Mouse (Mus musculus): ENCODE data around the gene Herpud1. TPM values are rescaled to one million over a fixed set of nuclear protein-coding genes. Genes with fewer than 3 reads are reported as not detected.
A peak's percentile ranks its signal among the peaks of the same experiment; 100 is the strongest.

Gene Herpud1
- total and polyA plus RNA-seq, 3 experiments = 124 to 257 (median 206) TPM

DNA sequence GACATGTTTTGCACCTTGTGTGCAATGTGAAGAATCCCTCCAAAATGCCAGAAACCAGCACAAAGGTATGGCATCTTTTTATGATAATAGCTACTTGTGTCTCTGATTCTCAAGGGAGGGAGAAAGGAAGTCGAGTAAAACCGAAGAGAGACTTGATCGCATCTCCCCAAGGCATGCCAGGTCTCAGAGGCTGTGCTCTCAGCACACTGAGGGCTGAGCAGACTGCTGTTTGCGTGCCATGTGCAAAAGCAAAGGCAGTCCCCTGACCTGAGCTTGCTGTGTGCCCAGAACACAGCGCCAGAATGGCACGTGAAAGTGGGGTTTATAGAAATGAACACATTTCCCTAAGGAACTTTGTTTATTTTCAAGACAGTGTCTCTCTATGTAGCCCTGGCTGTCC lies 3.3 kb downstream of the Herpud1 start:
- TF ChIP-seq USF1 (IDR thresholded peaks at IDR 0.05; ENCODE audit: low read depth, low read length) = no peak
- TF ChIP-seq MAZ (IDR thresholded peaks at IDR 0.05; ENCODE audit: low read depth, low read length) = no peak
- no peak for TF ChIP-seq ELF1 (IDR thresholded peaks at IDR 0.05; ENCODE audit: low read depth, low read length)
- TF ChIP-seq SIN3A (IDR thresholded peaks at IDR 0.05; ENCODE audit: low read length) = 0 out of 2 replicates have a peak, but pooled peaks have one; percentile 19
- peak; percentile 36; the same call in 1 of the 2 replicates for TF ChIP-seq MXI1 (IDR thresholded peaks at IDR 0.05; ENCODE audit: low read depth, low read length)
- no peak; the same call in 1 of the 2 replicates for TF ChIP-seq CHD1 (IDR thresholded peaks at IDR 0.05; ENCODE audit: low read depth, low read length)
- peaks cover 4% of the 10 kb centered on the region for H3K9me3 ChIP-seq (replicated peaks; ENCODE audit: low read length)
- no peak for DNase-seq (ENCODE audit: extremely low read depth)
- in situ Hi-C loops (cut with MboI; ENCODE audit: low pct_ligation_motif_present, low pct_unique_long_range_greater_than_20kb, low sequenced_read_pairs) (no loop called here), dilution Hi-C loops (cut with MboI; ENCODE audit: extremely low pct_ligation_motif_present, extremely low pct_unique_long_range_greater_than_20kb, low sequenced_read_pairs) (no loop called here)
- no peaks in the 10 kb centered on the region for H3K27me3 ChIP-seq (replicated peaks)
- peak overlapping the region in 2 of 3 experiments; percentile 29 to 31 for H3K4me3 ChIP-seq (replicated peaks in 1 of 3; ENCODE audit: low read depth in 2 of 3, low read length in 2 of 3, poor library complexity in 1 of 3)
- H3K4me2 ChIP-seq (ENCODE audit: insufficient read depth, low read depth, poor library complexity, severe bottlenecking) = peak overlapping the region; percentile 76
- peaks cover 48 to 61% of the 10 kb centered on the region in 2 experiments for H3K36me3 ChIP-seq (replicated peaks in 1 of 2; ENCODE audit: control insufficient read depth in 1 of 2, insufficient read depth in 1 of 2, low read length in 1 of 2)
- H3K27ac ChIP-seq (ENCODE audit: insufficient read depth, low read depth) = peak overlapping the region; percentile 61
- H3K79me2 ChIP-seq (replicated peaks; ENCODE audit: control insufficient read depth, extremely low read depth, insufficient read depth, poor library complexity, severe bottlenecking) = peaks cover 58% of the 10 kb centered on the region
- H3K4me1 ChIP-seq (ENCODE audit: control insufficient read depth in 1 of 2, insufficient read depth in 2 of 2) = peaks cover 11 to 62% of the 10 kb centered on the region in 2 experiments
- H3K9ac ChIP-seq (ENCODE audit: insufficient read depth, low read depth) = peak overlapping the region; percentile 72; the same call in 1 of the 2 replicates

DNA sequence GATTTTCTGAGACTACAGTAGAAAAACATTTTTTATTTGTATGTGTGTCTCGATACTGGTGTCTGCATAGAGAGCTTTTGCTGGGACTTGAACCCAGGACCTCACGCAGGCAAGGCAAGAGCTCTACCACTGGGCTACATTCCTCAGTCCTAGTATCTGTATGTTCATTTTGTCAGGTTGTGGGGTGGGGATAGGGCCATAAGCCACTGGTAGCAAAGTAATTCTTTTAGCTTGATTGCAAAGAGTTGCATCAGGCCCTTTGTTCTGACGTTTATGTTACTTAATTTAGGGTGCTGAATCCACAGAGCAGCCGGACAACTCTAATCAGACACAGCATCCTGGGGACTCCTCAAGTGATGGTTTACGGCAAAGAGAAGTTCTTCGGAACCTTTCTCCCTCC lies 4.2 kb downstream of the Herpud1 start:
- H3K79me2 ChIP-seq (replicated peaks; ENCODE audit: control insufficient read depth, extremely low read depth, insufficient read depth, poor library complexity, severe bottlenecking) = peaks cover 58% of the 10 kb centered on the region
- in situ Hi-C loops (cut with MboI; ENCODE audit: low pct_ligation_motif_present, low pct_unique_long_range_greater_than_20kb, low sequenced_read_pairs) (no loop called here), dilution Hi-C loops (cut with MboI; ENCODE audit: extremely low pct_ligation_motif_present, extremely low pct_unique_long_range_greater_than_20kb, low sequenced_read_pairs) (no loop called here)
- peak overlapping the region; percentile 71; the same call in 1 of the 2 replicates for H3K27ac ChIP-seq (ENCODE audit: insufficient read depth, low read depth)
- no peak for DNase-seq (ENCODE audit: extremely low read depth)
- TF ChIP-seq ELF1 (IDR thresholded peaks at IDR 0.05; ENCODE audit: low read depth, low read length) = no peak
- no peak for TF ChIP-seq TCF12 (IDR thresholded peaks at IDR 0.05; ENCODE audit: low read depth, low read length)
- no peak for TF ChIP-seq MEF2A (IDR thresholded peaks at IDR 0.05; ENCODE audit: borderline replicate concordance, low read depth, low read length)
- no peak for TF ChIP-seq SIN3A (IDR thresholded peaks at IDR 0.05; ENCODE audit: low read length)
- TF ChIP-seq IRF4 (IDR thresholded peaks at IDR 0.05; ENCODE audit: low read depth, low read length) = no peak
- TF ChIP-seq MAFK (IDR thresholded peaks at IDR 0.05; ENCODE audit: insufficient replicate concordance, low read length) = no peak
- no peak for TF ChIP-seq MAX (IDR thresholded peaks at IDR 0.05; ENCODE audit: low read length)
- no peak for TF ChIP-seq RCOR1 (conservative IDR thresholded peaks at IDR 0.05; ENCODE audit: low read depth, low read length)
- TF ChIP-seq PAX5 (IDR thresholded peaks at IDR 0.05; ENCODE audit: low read length) = no peak
- TF ChIP-seq SMC3 (IDR thresholded peaks at IDR 0.05; ENCODE audit: low read depth, low read length) = no peak
- no peak for TF ChIP-seq CHD2 (IDR thresholded peaks at IDR 0.05; ENCODE audit: low read length)
- TF ChIP-seq POLR2AphosphoS2 (IDR thresholded peaks at IDR 0.05; ENCODE audit: low read depth, low read length) = no peak
- no peak for TF ChIP-seq ZC3H11A (IDR thresholded peaks at IDR 0.05; ENCODE audit: low read depth, low read length)
- TF ChIP-seq NELFE (IDR thresholded peaks at IDR 0.05; ENCODE audit: low read depth, low read length) = no peak
- H3K4me1 ChIP-seq (ENCODE audit: control insufficient read depth in 1 of 2, insufficient read depth in 2 of 2) = peaks cover 11 to 66% of the 10 kb centered on the region in 2 experiments
- H3K4me2 ChIP-seq (ENCODE audit: insufficient read depth, low read depth, poor library complexity, severe bottlenecking) = no peak overlapping the region; the same call in 1 of the 2 replicates
- H3K27me3 ChIP-seq (replicated peaks) = no peaks in the 10 kb centered on the region
- no peaks in the 10 kb centered on the region for H3K9me3 ChIP-seq (replicated peaks; ENCODE audit: low read length)
- peaks cover 55 to 70% of the 10 kb centered on the region in 2 experiments for H3K36me3 ChIP-seq (replicated peaks in 1 of 2; ENCODE audit: control insufficient read depth in 1 of 2, insufficient read depth in 1 of 2, low read length in 1 of 2)
- H3K9ac ChIP-seq (ENCODE audit: insufficient read depth, low read depth) = peak overlapping the region; percentile 24; the same call in 1 of the 2 replicates
- no peak overlapping the region for H3K4me3 ChIP-seq (replicated peaks in 1 of 3; ENCODE audit: low read depth in 2 of 3, low read length in 2 of 3, poor library complexity in 1 of 3)
